Mouse (Mus musculus) heart, postnatal 0 days (tissue): ENCODE data around the gene Naglu. TPM values are rescaled to one million over a fixed set of nuclear protein-coding genes. Genes with fewer than 3 reads are reported as not detected.

Source experiments
- ATAC-seq: fragments of 200-750 bp; cut with Nextera tagmentation; 2 replicates; pipeline ENCODE4 v1.8.0; 2017; ENCODE audit warnings: low read depth, moderate number of reproducible peaks, moderate library complexity; ENCODE audit not compliant: insufficient read depth
- DNase-seq: peaks from one replicate; pipeline ENCODE4 v3.0.0-alpha.2; 2016; ENCODE audit warnings: low spot score
- H3K27ac ChIP-seq: fragments of 300-500 bp; sonication (generic); 2 replicates; pipeline ENCODE4 v1.5.1; 2014; ENCODE audit warnings: low read depth, mild to moderate bottlenecking
- H3K27me3 ChIP-seq: fragments of 300-500 bp; sonication (generic); 2 replicates; pipeline ENCODE4 v1.6.1; 2014; ENCODE audit warnings: low read length, mixed read lengths; ENCODE audit not compliant: control insufficient read depth, insufficient read depth
- H3K36me3 ChIP-seq: fragments of 300-500 bp; sonication (generic); replicated peaks from 2 replicates; pipeline ENCODE4 v1.6.1; 2014; ENCODE audit warnings: low read length, mixed read lengths; ENCODE audit not compliant: control insufficient read depth, insufficient read depth
- H3K4me1 ChIP-seq: fragments of 300-500 bp; sonication (generic); 2 replicates; pipeline ENCODE4 v1.6.1; 2014; ENCODE audit warnings: antibody characterized with exemption; ENCODE audit not compliant: control insufficient read depth, insufficient read depth
- H3K4me2 ChIP-seq: fragments of 300-500 bp; sonication (generic); 2 replicates; pipeline ENCODE4 v1.6.1; 2014; ENCODE audit warnings: low read depth, mild to moderate bottlenecking, low read length, moderate library complexity
- H3K4me3 ChIP-seq: fragments of 300-500 bp; sonication (generic); 2 replicates; pipeline ENCODE4 v1.5.1; 2014; ENCODE audit warnings: low read depth, low read length
- H3K9ac ChIP-seq: fragments of 300-500 bp; sonication (generic); replicated peaks from 2 replicates; pipeline ENCODE4 v1.6.1; 2014; ENCODE audit warnings: low read depth, low read length, mixed read lengths
- H3K9me3 ChIP-seq: fragments of 300-500 bp; sonication (generic); replicated peaks from 2 replicates; pipeline ENCODE4 v1.6.1; 2016; ENCODE audit warnings: low read length; ENCODE audit not compliant: control insufficient read depth
- CTCF ChIP-seq: IDR thresholded peaks from 2 replicates; pipeline ENCODE4 v1.5.1; 2016; ENCODE audit warnings: antibody characterized with exemption, control low read depth, low read depth
- EP300 ChIP-seq: IDR thresholded peaks from 2 replicates; pipeline ENCODE4 v1.6.1; 2016; ENCODE audit warnings: antibody characterized with exemption, low read depth
- WGBS: fragments of 180-500 bp; shearing (Covaris S2); extraction: QIAGEN DNeasy Blood & Tissue Kit; methylation state at CpG from one replicate; pipeline ENCODE4 v1.1.7; 2014; 5-methylcytosine and 5-hydroxymethylcytosine counted together
- microRNA-seq: library from miRNA; unstranded; fragments of <30 nt; microRNA quantifications from one replicate; pipeline ENCODE4, GENCODE M21; 2016
- polyA plus RNA-seq: library from polyadenylated mRNA; unstranded; fragments of >200 nt; fragmentation: Nextera tagmentation; extraction: Ambion mirVana; gene quantifications from 2 replicates; pipeline ENCODE4 v1.2.1, GENCODE M21; 2015
- total RNA-seq: library from RNA; depleted of rRNA; stranded (reverse); fragments of >200 nt; gene quantifications from 2 replicates; pipeline ENCODE4 v1.2.3, GENCODE M21; 2014; ENCODE audit warnings: low replicate concordance; rRNA removed

Gene Naglu
- total and polyA plus RNA-seq, 2 experiments from 2014 or later = 10.3 to 15.8 TPM

- WGBS = 61% methylated on average over 1 of the region's 1 CpGs
- H3K4me1 ChIP-seq = peaks cover 8% of the 10 kb centered on the region; the same call in 1 of the 2 replicates
- ATAC-seq = no peak
- H3K9me3 ChIP-seq = no peaks in the 10 kb centered on the region
- no peak overlapping the region for H3K27ac ChIP-seq
- peaks cover 36% of the 10 kb centered on the region for H3K36me3 ChIP-seq
- DNase-seq = no peak
- H3K4me3 ChIP-seq = no peak overlapping the region
- H3K4me2 ChIP-seq = no peak overlapping the region
- TF ChIP-seq CTCF = no peak
- no peak for TF ChIP-seq EP300
- H3K9ac ChIP-seq = no peak overlapping the region
- H3K27me3 ChIP-seq = no peaks in the 10 kb centered on the region
Measured at GRCm38 (mm10) chr11:101127075-101127474, 57.3 kb downstream of the Naglu start.

Small RNA genes lying within 50 kb of the gene (microRNA-seq; reads per million reads assigned to microRNA genes)
- 1.2 reads per million for gene Mir6928

Other genes starting within 250 kb of the Naglu start
- 29.2 and 48.2 TPM in 2 replicates for gene Stat5b, start 219.3 kb upstream of the Naglu start, total RNA-seq
- gene Stat5b, start 219.3 kb upstream of the Naglu start, polyA plus RNA-seq = 22.5 and 23.3 TPM in 2 replicates
- gene Stat5a, start 210.7 kb upstream of the Naglu start, total RNA-seq = 12.6 and 21.3 TPM in 2 replicates
- 9.6 and 11.7 TPM in 2 replicates for gene Stat5a, start 210.7 kb upstream of the Naglu start, polyA plus RNA-seq
- 105 and 128 TPM in 2 replicates for gene Stat3, start 130.5 kb upstream of the Naglu start, total RNA-seq
- gene Stat3, start 130.5 kb upstream of the Naglu start, polyA plus RNA-seq = 53.5 and 65.7 TPM in 2 replicates
- 274 and 305 TPM in 2 replicates for gene Cavin1, start 99.1 kb upstream of the Naglu start, total RNA-seq
- 401 and 442 TPM in 2 replicates for gene Cavin1, start 99.1 kb upstream of the Naglu start, polyA plus RNA-seq
- gene Atp6v0a1, start 60.6 kb upstream of the Naglu start, total RNA-seq = 57.0 and 57.1 TPM in 2 replicates
- 49.2 and 50.3 TPM in 2 replicates for gene Atp6v0a1, start 60.6 kb upstream of the Naglu start, polyA plus RNA-seq
- not detected in 2 replicates for gene Hsd17b1, start 8.4 kb downstream of the Naglu start, total RNA-seq
- 0.08 TPM in 1 of 2 replicates, not detected in the other for gene Hsd17b1, start 8.4 kb downstream of the Naglu start, polyA plus RNA-seq
- 44.6 and 64.1 TPM in 2 replicates for gene Coasy, start 12.6 kb downstream of the Naglu start, total RNA-seq
- gene Coasy, start 12.6 kb downstream of the Naglu start, polyA plus RNA-seq = 26.8 and 26.9 TPM in 2 replicates
- gene Mlx, start 17.3 kb downstream of the Naglu start, total RNA-seq = 21.8 and 46.6 TPM in 2 replicates
- gene Mlx, start 17.3 kb downstream of the Naglu start, polyA plus RNA-seq = 26.7 and 29.0 TPM in 2 replicates
- gene Psmc3ip, start 25.4 kb downstream of the Naglu start, total RNA-seq = 1.2 and 7.3 TPM in 2 replicates
- 10.3 and 12.0 TPM in 2 replicates for gene Psmc3ip, start 25.4 kb downstream of the Naglu start, polyA plus RNA-seq
- 44.8 and 47.6 TPM in 2 replicates for gene Retreg3, start 49.9 kb downstream of the Naglu start, total RNA-seq
- gene Retreg3, start 49.9 kb downstream of the Naglu start, polyA plus RNA-seq = 11.3 and 11.7 TPM in 2 replicates
- gene Tubg1, start 49.9 kb downstream of the Naglu start, total RNA-seq = 47.4 and 54.8 TPM in 2 replicates
- gene Tubg1, start 49.9 kb downstream of the Naglu start, polyA plus RNA-seq = 38.7 and 39.4 TPM in 2 replicates
- gene Tubg2, start 85.9 kb downstream of the Naglu start, total RNA-seq = 0.08 TPM in 1 of 2 replicates, not detected in the other
- 1.8 and 2.1 TPM in 2 replicates for gene Tubg2, start 85.9 kb downstream of the Naglu start, polyA plus RNA-seq
- 0.54 and 1.4 TPM in 2 replicates for gene Cntnap1, start 100.5 kb downstream of the Naglu start, total RNA-seq
- gene Cntnap1, start 100.5 kb downstream of the Naglu start, polyA plus RNA-seq = 0.20 and 0.21 TPM in 2 replicates
- 22.0 and 23.2 TPM in 2 replicates for gene Plekhh3, start 101.3 kb downstream of the Naglu start, total RNA-seq
- 9.5 and 10.6 TPM in 2 replicates for gene Plekhh3, start 101.3 kb downstream of the Naglu start, polyA plus RNA-seq
- gene Ccr10, start 105.4 kb downstream of the Naglu start, total RNA-seq = 0.19 TPM in 1 of 2 replicates, not detected in the other
- 0.31 and 0.52 TPM in 2 replicates for gene Ccr10, start 105.4 kb downstream of the Naglu start, polyA plus RNA-seq
- gene Ezh1, start 156.5 kb downstream of the Naglu start, total RNA-seq = 12.0 and 16.4 TPM in 2 replicates
- gene Ezh1, start 156.5 kb downstream of the Naglu start, polyA plus RNA-seq = 12.1 and 13.1 TPM in 2 replicates
- gene Ramp2, start 176.0 kb downstream of the Naglu start, total RNA-seq = 159 and 253 TPM in 2 replicates
- gene Ramp2, start 176.0 kb downstream of the Naglu start, polyA plus RNA-seq = 181 and 182 TPM in 2 replicates
- 99.2 and 116 TPM in 2 replicates for gene Vps25, start 183.7 kb downstream of the Naglu start, total RNA-seq
- gene Vps25, start 183.7 kb downstream of the Naglu start, polyA plus RNA-seq = 125 and 130 TPM in 2 replicates
- gene Wnk4, start 190.6 kb downstream of the Naglu start, total RNA-seq = 2.0 and 3.2 TPM in 2 replicates
- gene Wnk4, start 190.6 kb downstream of the Naglu start, polyA plus RNA-seq = 3.8 and 4.0 TPM in 2 replicates
- gene Cntd1, start 209.0 kb downstream of the Naglu start, total RNA-seq = not detected in 2 replicates
- gene Cntd1, start 209.0 kb downstream of the Naglu start, polyA plus RNA-seq = 0.22 and 0.56 TPM in 2 replicates
- gene Coa3, start 209.1 kb downstream of the Naglu start, total RNA-seq = 175 and 216 TPM in 2 replicates
- 189 and 206 TPM in 2 replicates for gene Coa3, start 209.1 kb downstream of the Naglu start, polyA plus RNA-seq
- gene Becn1, start 232.3 kb downstream of the Naglu start, total RNA-seq = 73.0 and 88.2 TPM in 2 replicates
- 98.9 and 107 TPM in 2 replicates for gene Becn1, start 232.3 kb downstream of the Naglu start, polyA plus RNA-seq
- gene Psme3, start 246.2 kb downstream of the Naglu start, total RNA-seq = 44.7 and 52.2 TPM in 2 replicates
- gene Psme3, start 246.2 kb downstream of the Naglu start, polyA plus RNA-seq = 47.8 and 52.0 TPM in 2 replicates